Comparison of ENCODE assay signal across 9 mouse cellular contexts in the genomic region with DNA sequence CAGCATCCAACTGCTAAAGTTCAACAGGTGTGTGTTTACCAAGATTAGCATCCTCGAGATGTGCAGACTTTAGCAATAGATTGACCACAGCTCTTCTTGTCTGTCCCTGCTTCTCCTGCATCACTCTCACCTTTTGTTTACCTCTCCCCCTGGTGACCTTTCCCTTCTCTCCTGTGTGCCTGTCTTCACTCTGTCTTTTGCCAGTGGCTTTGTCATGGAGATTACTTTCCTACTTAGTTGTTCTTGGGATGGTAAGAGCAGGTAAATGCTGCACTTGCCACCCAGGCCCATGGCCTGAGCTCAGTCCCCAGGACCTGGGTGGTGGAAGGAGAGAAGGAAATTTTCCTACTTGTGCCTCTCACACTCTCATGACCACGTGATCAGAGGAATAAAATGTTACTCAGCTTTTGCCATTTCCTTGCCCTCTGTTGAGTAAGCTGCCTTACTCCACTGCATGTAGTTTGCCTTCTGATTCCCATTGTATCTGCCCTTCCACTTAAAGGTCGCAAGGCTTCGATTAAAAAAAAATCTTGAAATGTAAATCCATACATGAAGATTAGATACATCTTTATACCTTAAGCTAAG. TPM values are rescaled to one million over a fixed set of nuclear protein-coding genes. Genes with fewer than 3 reads are reported as not detected.
DNase-seq lines count a peak whose midpoint lies in the region; ATAC-seq lines count a peak whose summit lies in the region.
"Had no signal": no experiment of that assay in that cellular context is flagged by ENCODE, and none has a peak within 500 bp of the region (broad histone marks: within the 10 kb centered on the region; RNA-seq: fewer than 3 reads in every experiment).

No protein-coding gene starts in this region.

- no peaks in the 10 kb centered on the region for H3K9me3 ChIP-seq in kidney, embryonic 16.5 days (ENCODE audit: low read length)
- H3K9me3 ChIP-seq in hindbrain, embryonic 14.5 days (ENCODE audit: control insufficient read depth, low read length) = no peaks in the 10 kb centered on the region
- H3K9me3 ChIP-seq in midbrain, embryonic 16.5 days (replicated peaks; ENCODE audit: control insufficient read depth, low read length, poor library complexity, severe bottlenecking) = no peaks in the 10 kb centered on the region

- no peak overlapping the region for H3K4me3 ChIP-seq in kidney, embryonic 16.5 days (ENCODE audit: low read length)
- no peak overlapping the region for H3K4me3 ChIP-seq in hindbrain, embryonic 14.5 days (replicated peaks; ENCODE audit: low read length)
- no peak overlapping the region for H3K4me3 ChIP-seq in midbrain, embryonic 16.5 days (ENCODE audit: low read depth, low read length)

- H3K27ac ChIP-seq in kidney, embryonic 16.5 days (ENCODE audit: low read length) = no peak overlapping the region
- H3K27ac ChIP-seq in hindbrain, embryonic 14.5 days = no peak overlapping the region
- H3K27ac ChIP-seq in midbrain, embryonic 16.5 days (ENCODE audit: low read length) = no peak overlapping the region

- H3K9ac ChIP-seq in kidney, embryonic 16.5 days (replicated peaks; ENCODE audit: low read length) = peak overlapping the region; percentile 46; the same call in 1 of the 2 replicates
- H3K9ac ChIP-seq in hindbrain, embryonic 14.5 days = no peak overlapping the region
- H3K9ac ChIP-seq in midbrain, embryonic 16.5 days (ENCODE audit: low read depth, low read length) = no peak overlapping the region

- H3K36me3 ChIP-seq in kidney, embryonic 16.5 days (ENCODE audit: insufficient read depth, low read length) = peaks cover 11% of the 10 kb centered on the region; the same call in 1 of the 2 replicates
- H3K36me3 ChIP-seq in hindbrain, embryonic 14.5 days (replicated peaks; ENCODE audit: control insufficient read depth, insufficient read depth) = 0 out of 2 replicates have a peak, but pooled peaks cover 3% of the 10 kb centered on the region
- H3K36me3 ChIP-seq in midbrain, embryonic 16.5 days (ENCODE audit: control insufficient read depth, insufficient read depth, low read length) = no peaks in the 10 kb centered on the region; the same call in 1 of the 2 replicates

- peaks cover 19% of the 10 kb centered on the region for H3K4me1 ChIP-seq in kidney, embryonic 16.5 days (ENCODE audit: insufficient read depth, low read length)
- peaks cover 19% of the 10 kb centered on the region for H3K4me1 ChIP-seq in hindbrain, embryonic 14.5 days (replicated peaks; ENCODE audit: control insufficient read depth, insufficient read depth, low read length)
- H3K4me1 ChIP-seq in midbrain, embryonic 16.5 days (ENCODE audit: control insufficient read depth, insufficient read depth, low read length) = peaks cover 19% of the 10 kb centered on the region

- H3K27me3 ChIP-seq in kidney, embryonic 16.5 days (ENCODE audit: insufficient read depth, low read length) = no peaks in the 10 kb centered on the region
- H3K27me3 ChIP-seq in hindbrain, embryonic 14.5 days (ENCODE audit: control insufficient read depth, insufficient read depth, low read length) = no peaks in the 10 kb centered on the region
- no peaks in the 10 kb centered on the region for H3K27me3 ChIP-seq in midbrain, embryonic 16.5 days (ENCODE audit: control insufficient read depth, insufficient read depth, low read depth, low read length)

- WGBS in kidney, embryonic 16.5 days = 76% methylated on average over 4 of the region's 4 CpGs
- 78% methylated on average over 4 of the region's 4 CpGs for WGBS in hindbrain, embryonic 14.5 days
- WGBS in midbrain, embryonic 16.5 days = 82% methylated on average over 4 of the region's 4 CpGs

- ATAC-seq in kidney, embryonic 16.5 days (ENCODE audit: low FRiP score, low TSS enrichment) = no peak
- no peak for ATAC-seq in hindbrain, embryonic 14.5 days (ENCODE audit: low FRiP score)
- ATAC-seq in midbrain, embryonic 16.5 days = no peak
- ATAC-seq: activated CD4-positive, CD25-positive, alpha-beta regulatory T cell, adult 4 months had no signal

- DNase-seq in kidney, adult 18-20 months = no peak
- DNase-seq in R1 (ENCODE audit: low read depth, low spot score) = peak; percentile 81
- no peak for DNase-seq in hindbrain, embryonic 14.5 days (ENCODE audit: low spot score)
- no peak for DNase-seq in adrenal gland, postnatal 14 days
- DNase-seq in adipocyte (ENCODE audit: low spot score) = no peak
- DNase-seq: gastrocnemius, adult 2 months had no signal

- peak overlapping the region; percentile 61; the same call in 1 of the 2 replicates for H3K4me2 ChIP-seq in kidney, embryonic 16.5 days (replicated peaks; ENCODE audit: low read depth, low read length)
- H3K4me2 ChIP-seq in hindbrain, embryonic 14.5 days (replicated peaks) = peak overlapping the region; percentile 67; the same call in 1 of the 2 replicates
- peak overlapping the region; percentile 16; the same call in 1 of the 2 replicates for H3K4me2 ChIP-seq in midbrain, embryonic 16.5 days (ENCODE audit: low read length)

RNA-seq across cellular contexts. Expression of a gene that starts 2.1 kb away (rescaled TPM):
- polyA plus RNA-seq in kidney, embryonic 16.5 days (2015; fragmentation: Nextera tagmentation; extraction: Ambion mirVana) = 52.9 and 53.9 TPM in 2 replicates
- polyA plus RNA-seq in hindbrain, embryonic 14.5 days (2014; fragmentation: Nextera tagmentation; extraction: Ambion mirVana) = 65.4 and 73.6 TPM in 2 replicates
- polyA plus RNA-seq in midbrain, embryonic 16.5 days (2015; fragmentation: Nextera tagmentation; extraction: Ambion mirVana) = 61.0 and 61.4 TPM in 2 replicates
- total RNA-seq in adrenal gland, postnatal 14 days (2021) = 22.7 and 23.0 TPM in 2 replicates

RNA-seq across cellular contexts. Expression of a gene that starts 2.2 kb away (rescaled TPM):
- polyA plus RNA-seq in kidney, embryonic 16.5 days (2015; fragmentation: Nextera tagmentation; extraction: Ambion mirVana) = 15.8 and 16.9 TPM in 2 replicates
- 29.6 and 32.6 TPM in 2 replicates for polyA plus RNA-seq in hindbrain, embryonic 14.5 days (2014; fragmentation: Nextera tagmentation; extraction: Ambion mirVana)
- polyA plus RNA-seq in midbrain, embryonic 16.5 days (2015; fragmentation: Nextera tagmentation; extraction: Ambion mirVana) = 27.6 and 31.0 TPM in 2 replicates
- total RNA-seq in adrenal gland, postnatal 14 days (2021) = 12.5 and 13.8 TPM in 2 replicates

Comparison
In these comparisons a context has a peak if more than half of its experiments do, and no peak if none do; other contexts are left out.
1. H3K4me2 ChIP-seq: peak in every context shown above with its lines; median percentile 67 in hindbrain, embryonic 14.5 days; 61 in kidney, embryonic 16.5 days; 16 in midbrain, embryonic 16.5 days.